Mouse (Mus musculus) embryonic facial prominence, embryonic 12.5 days (tissue): Measurements from ENCODE around the gene Foxn3. TPM values are rescaled to one million over a fixed set of nuclear protein-coding genes. Genes with fewer than 3 reads are reported as not detected.

Source experiments
- ATAC-seq: fragments of 200-750 bp; cut with Nextera tagmentation; 2 replicates; pipeline ENCODE4 v1.8.0; 2017; ENCODE audit not compliant: insufficient number of reproducible peaks, insufficient read depth, low FRiP score, low TSS enrichment
- H3K27ac ChIP-seq: fragments of 300-500 bp; sonication (generic); 2 replicates; pipeline ENCODE4 v1.5.1; 2016; ENCODE audit warnings: mild to moderate bottlenecking
- H3K27me3 ChIP-seq: fragments of 300-500 bp; sonication (generic); 2 replicates; pipeline ENCODE4 v1.6.1; 2016; ENCODE audit warnings: mild to moderate bottlenecking, moderate library complexity
- H3K36me3 ChIP-seq: fragments of 300-500 bp; sonication (generic); 2 replicates; pipeline ENCODE4 v1.6.1; 2016; ENCODE audit warnings: mild to moderate bottlenecking
- H3K4me1 ChIP-seq: fragments of 300-500 bp; sonication (generic); 2 replicates; pipeline ENCODE4 v1.6.1; 2016
- H3K4me2 ChIP-seq: fragments of 300-500 bp; sonication (generic); replicated peaks from 2 replicates; pipeline ENCODE4 v1.6.1; 2016; ENCODE audit warnings: mild to moderate bottlenecking, moderate library complexity
- H3K4me3 ChIP-seq: fragments of 300-500 bp; sonication (generic); 2 replicates; pipeline ENCODE4 v1.5.1; 2016; ENCODE audit warnings: mild to moderate bottlenecking
- H3K9ac ChIP-seq: fragments of 300-500 bp; sonication (generic); 2 replicates; pipeline ENCODE4 v1.6.1; 2016; ENCODE audit warnings: mild to moderate bottlenecking, moderate library complexity
- H3K9me3 ChIP-seq: fragments of 300-500 bp; sonication (generic); 2 replicates; pipeline ENCODE4 v1.6.1; 2016; ENCODE audit warnings: mild to moderate bottlenecking, moderate library complexity
- WGBS: fragments of 180-500 bp; shearing (Covaris S2); methylation state at CpG from one replicate; pipeline ENCODE4 v1.1.7; 2016; 5-methylcytosine and 5-hydroxymethylcytosine counted together
- polyA plus RNA-seq: library from polyadenylated mRNA; unstranded; fragments of >200 nt; fragmentation: Nextera tagmentation; extraction: Ambion mirVana; gene quantifications from 2 replicates; pipeline ENCODE4 v1.2.1, GENCODE M21; 2016

Foxn3 gene
- polyA plus RNA-seq, 1 experiment from 2014 or later, result 101 TPM

DNA sequence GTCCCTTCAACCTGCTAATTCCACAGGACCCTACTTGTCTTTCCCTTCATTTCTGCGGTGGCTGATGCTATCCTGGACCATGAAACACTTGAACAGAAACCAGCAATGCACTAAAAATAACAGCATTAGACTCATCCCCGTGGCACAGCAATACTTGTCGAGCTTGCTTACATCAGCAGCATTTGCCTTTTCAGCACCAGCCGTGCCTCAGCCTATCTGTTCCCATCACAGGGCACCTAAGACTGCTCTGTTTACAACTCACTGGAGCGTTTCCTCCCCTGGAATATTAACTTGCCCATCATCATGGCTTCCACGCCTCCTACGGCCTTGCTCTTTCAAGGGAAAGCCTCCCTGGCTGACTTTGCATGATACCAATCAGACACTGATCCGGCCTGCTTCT lies 185.1 kb downstream of the Foxn3 start:
- no peak overlapping the region for H3K4me3 ChIP-seq
- H3K9ac ChIP-seq, result no peak overlapping the region
- no peaks in the 10 kb centered on the region for H3K9me3 ChIP-seq
- no peaks in the 10 kb centered on the region for H3K4me1 ChIP-seq
- H3K27me3 ChIP-seq, result no peaks in the 10 kb centered on the region
- WGBS, result 76% methylated on average over 8 of the region's 8 CpGs
- H3K4me2 ChIP-seq, result no peak overlapping the region
- H3K27ac ChIP-seq, result no peak overlapping the region
- peaks cover 38% of the 10 kb centered on the region for H3K36me3 ChIP-seq
- no peak for ATAC-seq

DNA sequence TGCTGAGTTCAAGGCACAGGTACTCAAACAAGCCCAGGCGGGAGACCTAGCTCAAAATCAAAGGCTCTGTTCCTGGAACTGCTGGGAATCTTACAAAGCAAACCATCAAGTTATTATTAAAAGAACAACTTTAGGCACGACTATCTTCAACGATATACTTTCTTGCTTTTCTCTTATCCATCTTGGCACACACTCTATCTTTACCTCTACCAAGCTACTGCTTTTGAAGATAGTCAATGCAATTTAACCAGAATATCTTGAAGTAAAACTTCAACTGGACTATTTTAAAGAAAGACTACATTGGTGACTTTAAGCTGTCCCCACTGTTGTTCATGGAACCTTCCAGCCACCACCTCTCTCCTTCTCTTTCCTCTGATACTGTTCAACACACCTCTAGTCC lies 185.7 kb downstream of the Foxn3 start:
- ATAC-seq, result no peak
- Histone ChIP-seq H3K9me3 (no peaks in the 10 kb centered on the region), H3K4me1 (no peaks in the 10 kb centered on the region), H3K36me3 (peaks cover 38% of the 10 kb centered on the region), H3K9ac (no peak overlapping the region), H3K4me3 (no peak overlapping the region), H3K27me3 (no peaks in the 10 kb centered on the region), H3K27ac (no peak overlapping the region), H3K4me2 (no peak overlapping the region)
- 81% methylated on average over 3 of the region's 3 CpGs for WGBS

DNA sequence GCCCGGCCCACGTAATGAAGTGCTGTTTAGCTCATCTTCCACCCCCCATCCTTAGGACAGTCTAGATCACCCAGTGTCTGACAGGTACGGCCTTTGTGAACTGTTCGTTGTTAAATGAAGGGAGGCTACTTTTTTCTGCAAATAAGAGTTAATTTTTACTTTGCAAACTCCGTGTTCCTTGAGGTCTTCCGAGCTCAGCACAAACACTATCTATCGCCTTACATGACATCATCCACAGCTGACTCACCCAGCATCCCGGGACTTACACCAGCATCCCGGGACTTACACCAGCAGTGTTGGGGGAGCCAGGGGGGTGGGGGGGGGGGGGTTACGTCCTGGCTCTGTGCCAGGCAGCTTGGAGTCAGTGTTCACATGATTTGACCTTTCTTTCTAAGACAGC lies 186.3 kb downstream of the Foxn3 start:
- Histone ChIP-seq H3K4me2 (no peak overlapping the region), H3K36me3 (peaks cover 36% of the 10 kb centered on the region), H3K9ac (no peak overlapping the region), H3K27me3 (no peaks in the 10 kb centered on the region), H3K4me3 (no peak overlapping the region), H3K27ac (no peak overlapping the region), H3K4me1 (no peaks in the 10 kb centered on the region), H3K9me3 (no peaks in the 10 kb centered on the region)
- 85% methylated on average over 10 of the region's 10 CpGs for WGBS
- no peak for ATAC-seq

DNA sequence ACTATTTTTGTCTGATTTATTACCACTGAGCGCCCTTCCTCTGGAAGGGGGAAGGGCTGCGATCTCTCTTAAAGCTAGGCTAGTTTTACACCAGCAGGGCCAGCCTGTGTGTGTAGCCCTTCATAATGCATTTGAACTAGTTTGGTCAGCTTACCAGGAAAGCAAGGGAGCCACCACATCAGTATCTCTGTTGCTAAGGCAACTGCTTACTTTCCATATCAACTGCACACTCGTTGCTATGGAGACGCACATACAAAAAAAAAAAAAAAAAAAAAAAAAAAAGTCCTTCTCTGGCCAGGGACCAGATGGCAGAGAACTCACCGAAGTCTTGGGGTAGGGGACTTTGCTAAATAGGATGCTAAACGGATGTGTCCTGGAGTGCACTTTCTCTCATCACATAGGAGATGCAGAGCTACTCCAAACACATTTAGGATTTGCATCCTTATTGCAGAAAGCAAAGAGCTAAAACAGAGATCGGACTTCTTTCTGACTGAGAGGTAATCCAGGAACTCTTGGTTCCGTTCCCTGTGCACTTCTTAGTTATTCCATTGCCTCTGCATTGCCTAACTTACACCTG lies 187.4 kb downstream of the Foxn3 start:
- WGBS, result 87% methylated on average over 8 of the region's 8 CpGs
- Histone ChIP-seq H3K36me3 (peaks cover 25% of the 10 kb centered on the region), H3K4me1 (no peaks in the 10 kb centered on the region), H3K27ac (no peak overlapping the region), H3K4me2 (no peak overlapping the region), H3K4me3 (no peak overlapping the region), H3K27me3 (no peaks in the 10 kb centered on the region), H3K9me3 (no peaks in the 10 kb centered on the region), H3K9ac (no peak overlapping the region)
- ATAC-seq, result no peak

DNA sequence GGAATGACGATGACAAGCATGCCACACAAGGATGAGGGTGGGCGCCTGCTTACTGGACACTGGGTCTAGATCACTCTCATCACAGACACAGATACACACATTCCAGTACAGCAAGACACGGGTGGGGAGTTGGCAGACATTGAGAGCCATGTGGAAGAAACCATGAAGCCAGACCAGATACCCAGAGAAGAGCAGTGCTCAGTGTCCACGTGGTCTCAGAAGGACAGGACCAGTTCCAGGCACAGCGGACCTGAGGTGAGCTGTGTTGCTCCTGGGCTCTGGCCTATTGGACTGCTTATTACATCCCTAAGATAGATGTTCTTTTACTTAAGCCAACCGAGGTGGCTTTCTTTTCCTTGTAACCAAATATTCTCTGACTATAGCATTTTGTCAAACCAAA lies 188.0 kb downstream of the Foxn3 start:
- no peak for ATAC-seq

DNA sequence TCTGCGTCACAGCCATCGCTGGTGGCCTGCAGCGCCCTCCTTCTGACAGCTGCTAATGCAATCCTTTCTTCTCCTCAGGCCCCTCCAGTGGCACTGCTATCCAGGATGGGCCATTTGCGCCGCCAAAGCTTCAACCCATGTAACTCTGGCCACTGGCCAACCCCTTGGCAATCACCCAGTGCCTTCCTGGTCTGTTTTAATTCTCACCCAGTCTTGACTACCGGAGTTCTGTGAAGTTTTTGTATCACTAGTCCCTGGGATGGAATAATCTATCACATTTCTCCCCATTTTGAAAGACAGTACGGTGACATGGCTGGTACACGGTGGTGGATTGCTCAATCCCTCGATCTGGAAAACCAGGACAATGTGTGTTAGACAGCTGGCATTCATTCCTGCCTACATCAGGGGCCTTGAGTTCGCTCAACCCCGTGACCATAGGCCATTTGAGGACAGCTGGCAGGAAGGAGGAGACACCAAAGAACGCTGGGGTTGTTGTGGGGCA lies 189.2 kb downstream of the Foxn3 start:
- 89% methylated on average over 12 of the region's 12 CpGs for WGBS

More for the DNA sequence above, 188.0 kb downstream of the Foxn3 start:
- Histone ChIP-seq H3K36me3 (peaks cover 23% of the 10 kb centered on the region), H3K4me1 (no peaks in the 10 kb centered on the region), H3K27me3 (no peaks in the 10 kb centered on the region), H3K9me3 (no peaks in the 10 kb centered on the region), H3K9ac (no peak overlapping the region), H3K27ac (no peak overlapping the region), H3K4me3 (no peak overlapping the region), H3K4me2 (no peak overlapping the region)
- 93% methylated on average over 6 of the region's 6 CpGs for WGBS

DNA sequence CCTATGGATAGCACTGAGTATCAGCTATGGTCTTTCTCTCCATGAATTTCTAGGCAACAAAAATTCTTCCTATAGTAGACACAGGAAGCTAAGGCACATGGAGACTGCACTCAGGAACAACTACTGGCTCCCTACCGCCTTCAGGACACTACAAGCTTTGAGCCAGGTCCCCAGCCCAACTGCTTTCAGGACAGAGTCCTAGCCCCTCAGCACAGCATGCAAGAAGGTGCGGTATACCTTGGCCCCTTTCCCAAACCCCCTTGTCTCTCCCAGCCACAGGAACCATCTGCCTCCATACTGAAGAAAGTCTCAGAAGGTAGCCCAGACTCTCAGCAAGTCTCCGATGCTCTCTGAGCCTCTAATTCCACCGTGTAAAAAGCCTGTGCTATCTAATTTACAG lies 189.8 kb downstream of the Foxn3 start:
- Histone ChIP-seq H3K9ac (no peak overlapping the region), H3K9me3 (no peaks in the 10 kb centered on the region), H3K27me3 (no peaks in the 10 kb centered on the region), H3K4me2 (no peak overlapping the region), H3K27ac (no peak overlapping the region), H3K36me3 (peaks cover 23% of the 10 kb centered on the region), H3K4me1 (no peaks in the 10 kb centered on the region), H3K4me3 (no peak overlapping the region)
- ATAC-seq, result no peak
- 88% methylated on average over 4 of the region's 4 CpGs for WGBS

More for the DNA sequence above, 189.2 kb downstream of the Foxn3 start:
- Histone ChIP-seq H3K4me3 (no peak overlapping the region), H3K27me3 (no peaks in the 10 kb centered on the region), H3K4me1 (no peaks in the 10 kb centered on the region), H3K9ac (no peak overlapping the region), H3K27ac (no peak overlapping the region), H3K9me3 (no peaks in the 10 kb centered on the region), H3K36me3 (peaks cover 23% of the 10 kb centered on the region), H3K4me2 (no peak overlapping the region)
- ATAC-seq, result no peak

DNA sequence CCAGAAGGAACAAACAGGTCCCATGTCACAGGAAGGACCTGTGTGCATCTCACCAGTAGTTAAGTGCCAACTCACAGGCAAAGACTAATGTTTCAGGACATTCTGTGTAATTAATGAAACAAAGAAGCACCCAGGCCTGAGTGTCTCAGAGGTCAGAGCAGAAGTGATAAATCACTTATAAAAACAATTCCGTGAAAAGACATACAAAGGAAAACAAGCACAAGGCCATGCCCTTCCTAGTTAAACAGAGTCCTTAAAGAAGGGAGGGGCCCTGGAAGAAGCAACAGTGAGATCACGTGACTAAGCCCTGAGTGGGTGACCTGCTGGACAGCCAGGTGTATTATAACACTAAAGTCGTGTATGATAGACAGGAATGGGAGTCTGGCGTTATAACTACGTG lies 191.9 kb downstream of the Foxn3 start:
- no peak for ATAC-seq
- Histone ChIP-seq H3K4me1 (peaks cover 8% of the 10 kb centered on the region), H3K27ac (no peak overlapping the region), H3K9ac (no peak overlapping the region), H3K27me3 (no peaks in the 10 kb centered on the region), H3K4me3 (no peak overlapping the region), H3K9me3 (no peaks in the 10 kb centered on the region), H3K36me3 (peaks cover 23% of the 10 kb centered on the region), H3K4me2 (no peak overlapping the region)
- WGBS, result 76% methylated on average over 5 of the region's 5 CpGs

DNA sequence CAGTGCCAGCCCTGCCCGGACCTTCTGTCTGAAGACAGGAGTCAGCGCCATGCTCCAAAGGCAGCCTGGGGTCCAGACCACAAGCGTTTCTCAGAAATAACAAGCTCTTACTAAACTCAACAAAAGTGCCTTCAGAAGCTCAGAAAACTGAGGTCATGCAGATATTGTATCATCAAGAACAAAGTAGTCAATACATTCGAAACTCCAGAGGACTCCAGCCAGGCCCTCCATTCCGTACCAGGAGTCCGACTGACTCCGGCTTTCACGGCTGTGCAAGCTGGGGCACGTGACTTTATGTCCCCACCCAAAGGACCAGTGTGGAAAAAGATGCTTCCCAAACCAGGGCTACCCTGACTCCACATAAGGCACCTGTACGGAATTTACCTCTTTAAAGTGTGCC lies 195.1 kb downstream of the Foxn3 start:
- Histone ChIP-seq H3K4me1 (peaks cover 11% of the 10 kb centered on the region), H3K36me3 (no peaks in the 10 kb centered on the region), H3K4me3 (no peak overlapping the region), H3K9me3 (no peaks in the 10 kb centered on the region), H3K27me3 (no peaks in the 10 kb centered on the region), H3K27ac (no peak overlapping the region), H3K9ac (no peak overlapping the region), H3K4me2 (no peak overlapping the region)
- WGBS, result 94% methylated on average over 10 of the region's 10 CpGs
- no peak for ATAC-seq

DNA sequence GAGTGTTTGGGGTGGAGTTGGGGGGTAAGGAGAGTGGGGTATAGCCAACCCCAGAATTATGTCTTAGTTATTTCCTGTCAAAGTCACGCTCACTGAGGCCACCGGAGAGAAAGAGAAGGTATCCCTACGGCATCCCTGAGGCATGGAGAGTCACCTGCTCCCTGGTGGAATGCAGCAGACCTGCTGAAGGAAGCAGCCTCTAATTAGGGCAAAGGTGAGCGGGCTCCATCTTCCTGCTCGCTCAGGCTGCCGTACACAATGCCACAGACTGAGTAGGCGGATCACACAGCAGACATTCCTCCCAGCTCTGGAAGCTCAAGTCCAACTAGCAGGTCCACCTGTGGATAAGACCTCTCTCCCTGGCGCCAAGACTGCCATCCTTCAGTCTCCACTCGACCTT lies 197.4 kb downstream of the Foxn3 start:
- H3K27me3 ChIP-seq, result no peaks in the 10 kb centered on the region
- no peak overlapping the region for H3K9ac ChIP-seq
- H3K4me2 ChIP-seq, result no peak overlapping the region
- peaks cover 29% of the 10 kb centered on the region for H3K4me1 ChIP-seq
- ATAC-seq, result no peak
- 78% methylated on average over 9 of the region's 9 CpGs for WGBS
- H3K4me3 ChIP-seq, result no peak overlapping the region
- no peak overlapping the region for H3K27ac ChIP-seq
- no peaks in the 10 kb centered on the region for H3K9me3 ChIP-seq
- no peaks in the 10 kb centered on the region for H3K36me3 ChIP-seq

DNA sequence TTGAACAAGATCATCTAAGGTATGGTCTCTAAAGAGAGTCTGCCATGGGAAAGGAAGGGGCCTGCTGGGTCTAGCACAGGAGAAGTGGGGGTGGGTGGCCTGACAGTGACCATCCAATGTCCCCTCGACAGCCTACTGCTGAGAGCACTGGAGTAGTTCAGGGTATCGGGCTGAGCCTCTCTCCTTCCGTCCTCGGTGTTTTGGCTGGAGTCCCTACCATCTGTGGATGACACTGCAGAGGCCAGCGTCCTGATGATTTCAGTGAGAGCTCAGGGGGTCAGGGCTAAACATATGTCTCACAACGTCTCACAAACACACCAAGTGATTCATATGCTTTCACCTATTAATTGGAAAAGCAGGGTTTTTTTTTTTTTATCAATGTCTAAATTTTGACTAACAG lies 199.2 kb downstream of the Foxn3 start:
- no peak for ATAC-seq
- Histone ChIP-seq H3K27me3 (no peaks in the 10 kb centered on the region), H3K4me3 (no peak overlapping the region), H3K4me1 (peaks cover 33% of the 10 kb centered on the region), H3K9me3 (no peaks in the 10 kb centered on the region), H3K27ac (no peak overlapping the region), H3K9ac (no peak overlapping the region), H3K4me2 (no peak overlapping the region), H3K36me3 (no peaks in the 10 kb centered on the region)
- 90% methylated on average over 6 of the region's 6 CpGs for WGBS

DNA sequence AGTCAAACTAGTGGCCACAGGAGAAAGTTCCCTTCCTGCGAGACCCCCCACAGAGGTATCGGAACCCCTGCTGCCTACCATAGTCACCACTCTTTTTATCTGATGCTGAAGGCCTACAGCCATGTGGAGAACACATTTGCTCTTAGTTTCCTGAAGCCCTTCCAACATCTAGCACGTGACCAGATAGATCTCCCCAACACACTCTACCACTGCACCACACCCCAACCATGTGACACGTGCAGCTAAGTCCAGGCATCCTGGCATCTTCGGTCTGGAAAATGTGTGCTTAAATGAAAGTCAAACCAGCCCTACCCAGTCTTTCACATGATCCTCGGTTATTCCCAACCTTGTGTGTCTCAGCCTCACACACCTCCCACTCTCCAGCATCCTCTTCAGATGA lies 200.4 kb downstream of the Foxn3 start:
- H3K9ac ChIP-seq, result no peak overlapping the region
- WGBS, result 86% methylated on average over 6 of the region's 6 CpGs
- no peaks in the 10 kb centered on the region for H3K9me3 ChIP-seq
- peaks cover 36% of the 10 kb centered on the region for H3K4me1 ChIP-seq
- no peaks in the 10 kb centered on the region for H3K36me3 ChIP-seq
- H3K27me3 ChIP-seq, result no peaks in the 10 kb centered on the region
- H3K4me3 ChIP-seq, result no peak overlapping the region
- no peak for ATAC-seq
- H3K27ac ChIP-seq, result no peak overlapping the region
- H3K4me2 ChIP-seq, result no peak overlapping the region

DNA sequence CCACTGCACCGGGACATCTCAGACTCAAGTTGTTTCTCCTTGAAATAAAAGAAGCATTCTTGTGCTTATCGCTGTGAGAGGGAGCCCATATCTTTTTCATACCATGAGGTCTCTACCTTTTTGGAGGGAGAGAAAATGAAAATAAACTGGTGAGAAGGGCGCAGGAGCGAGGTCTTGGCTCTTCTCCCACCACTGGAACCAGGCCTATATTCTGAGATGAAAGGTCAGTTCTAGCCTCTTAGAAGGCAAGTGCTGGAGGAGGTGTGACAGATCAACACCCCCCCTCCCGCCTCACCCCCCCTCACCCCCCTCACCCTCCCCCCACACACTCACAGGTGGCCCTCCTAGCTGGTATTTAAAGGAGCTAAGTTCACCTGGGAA lies 201.6 kb downstream of the Foxn3 start:
- Histone ChIP-seq H3K9me3 (no peaks in the 10 kb centered on the region), H3K27ac (no peak overlapping the region), H3K4me3 (no peak overlapping the region), H3K9ac (no peak overlapping the region), H3K4me2 (no peak overlapping the region), H3K36me3 (no peaks in the 10 kb centered on the region), H3K27me3 (no peaks in the 10 kb centered on the region), H3K4me1 (peaks cover 38% of the 10 kb centered on the region)
- WGBS, result 60% methylated on average over 5 of the region's 5 CpGs
- no peak for ATAC-seq
